In genomic region chr2:165866951-165867387, GRCm38 (mm10) we compare ENCODE assay signal across 8 mouse cellular contexts. TPM values are rescaled to one million over a fixed set of nuclear protein-coding genes. Genes with fewer than 3 reads are reported as not detected.
DNase-seq lines count a peak whose midpoint lies in the region; ATAC-seq and TF ChIP-seq lines count a peak whose summit lies in the region.

No protein-coding gene starts in this region.

- peak overlapping the region; percentile 26; the same call in 1 of the 2 replicates for H3K4me3 ChIP-seq in layer of hippocampus, adult 2 months
- no peak overlapping the region for H3K4me3 ChIP-seq in hindbrain, embryonic 11.5 days (ENCODE audit: low read depth, low read length)
- H3K4me3 ChIP-seq in liver, embryonic 12.5 days: no peak overlapping the region

- no peaks in the 10 kb centered on the region for H3K36me3 ChIP-seq in hindbrain, embryonic 11.5 days (ENCODE audit: control insufficient read depth, insufficient read depth, low read length)
- H3K36me3 ChIP-seq in liver, embryonic 12.5 days: peaks cover 96% of the 10 kb centered on the region

- WGBS in hindbrain, embryonic 11.5 days: 64% methylated on average over 12 of the region's 12 CpGs
- WGBS in liver, embryonic 12.5 days (ENCODE audit: insufficient replicate concordance): 86% methylated on average over 12 of the region's 12 CpGs

- intact Hi-C loops in left cerebral cortex, postnatal 36 days (cut with DNase I): no loop called here

- peak overlapping the region; percentile 90 for H3K27ac ChIP-seq in layer of hippocampus, adult 2 months
- H3K27ac ChIP-seq in hindbrain, embryonic 11.5 days (ENCODE audit: low read depth, low read length): peak overlapping the region; percentile 80
- peak overlapping the region; percentile 50 for H3K27ac ChIP-seq in liver, embryonic 12.5 days

- no peak for DNase-seq in layer of hippocampus, adult 2 months (ENCODE audit: low spot score in 2 of 2)
- no peak for DNase-seq in layer of hippocampus, adult 18-20 months (ENCODE audit: low spot score in 2 of 2)
- DNase-seq in cerebellum, postnatal 14 days: peak; percentile 66 to 76
- no peak for DNase-seq in hindbrain, embryonic 11.5 days (ENCODE audit: low spot score)
- no peak for DNase-seq in frontal cortex, postnatal 10 days (ENCODE audit: low spot score in 2 of 2)
- DNase-seq in left cerebral cortex, postnatal 36 days (ENCODE audit: low spot score in 2 of 2): no peak
- no peak for DNase-seq in left cerebral cortex, adult 9 months (ENCODE audit: low spot score in 2 of 2)

- no peaks in the 10 kb centered on the region for H3K9me3 ChIP-seq in hindbrain, embryonic 11.5 days (ENCODE audit: control insufficient read depth, low read length)
- no peaks in the 10 kb centered on the region for H3K9me3 ChIP-seq in liver, embryonic 12.5 days (replicated peaks)

- H3K4me2 ChIP-seq in hindbrain, embryonic 11.5 days (replicated peaks; ENCODE audit: low read depth, low read length): no peak overlapping the region
- no peak overlapping the region for H3K4me2 ChIP-seq in liver, embryonic 12.5 days

- no peaks in the 10 kb centered on the region for H3K27me3 ChIP-seq in hindbrain, embryonic 11.5 days (ENCODE audit: control insufficient read depth, insufficient read depth, low read length)
- no peaks in the 10 kb centered on the region for H3K27me3 ChIP-seq in liver, embryonic 12.5 days (replicated peaks)

- peak overlapping the region; percentile 1; the same call in 1 of the 2 replicates for H3K9ac ChIP-seq in hindbrain, embryonic 11.5 days (ENCODE audit: low read depth, low read length)
- H3K9ac ChIP-seq in liver, embryonic 12.5 days: no peak overlapping the region

- peak; percentile 43; the same call in 1 of the 2 replicates for ATAC-seq in hindbrain, embryonic 11.5 days (ENCODE audit: low FRiP score)
- no peak for ATAC-seq in liver, embryonic 12.5 days

- no peak for TF ChIP-seq CTCF in layer of hippocampus, adult 2 months (conservative IDR thresholded peaks at IDR 0.05)

- peaks cover 13% of the 10 kb centered on the region for H3K4me1 ChIP-seq in hindbrain, embryonic 11.5 days (replicated peaks; ENCODE audit: control insufficient read depth, insufficient read depth, low read length)
- H3K4me1 ChIP-seq in liver, embryonic 12.5 days: peaks cover 81% of the 10 kb centered on the region

RNA-seq across cellular contexts. Expression of gene Zmynd8, which starts 31.8 kb away (rescaled TPM):
- total RNA-seq in layer of hippocampus, adult 2 months (2021): 100 to 1,000 TPM; 173 to 186 TPM
- total RNA-seq in layer of hippocampus, adult 18-20 months (2021): 100 to 1,000 TPM; 148 to 149 TPM
- 41.9 and 52.9 TPM in 2 replicates for polyA plus RNA-seq in hindbrain, embryonic 11.5 days (2014; fragmentation: Nextera tagmentation; extraction: Ambion mirVana)
- polyA plus RNA-seq in liver, embryonic 12.5 days (2016; fragmentation: Nextera tagmentation; extraction: Ambion mirVana): 35.7 and 38.5 TPM in 2 replicates
- 100 to 1,000 TPM; 119 to 184 TPM for total RNA-seq in left cerebral cortex, postnatal 36 days (2021)

Comparison
In these comparisons a context has a peak if more than half of its experiments do, and no peak if none do; other contexts are left out.
1. DNase-seq: peak in cerebellum, postnatal 14 days (2 of 2); none in layer of hippocampus, adult 2 months (0 of 2), layer of hippocampus, adult 18-20 months (0 of 2), hindbrain, embryonic 11.5 days (single experiment), frontal cortex, postnatal 10 days (0 of 2), left cerebral cortex, postnatal 36 days (0 of 2) and left cerebral cortex, adult 9 months (0 of 2).
2. Peak in every context shown above with its lines, with median percentiles within 50 percentile points of each other: H3K27ac ChIP-seq.